Mouse (Mus musculus): ENCODE measurements around the gene Abhd17a. TPM values are rescaled to one million over a fixed set of nuclear protein-coding genes. Genes with fewer than 3 reads are reported as not detected.

Abhd17a gene
- polyA plus RNA-seq, 1 experiment, result 191 TPM

DNA sequence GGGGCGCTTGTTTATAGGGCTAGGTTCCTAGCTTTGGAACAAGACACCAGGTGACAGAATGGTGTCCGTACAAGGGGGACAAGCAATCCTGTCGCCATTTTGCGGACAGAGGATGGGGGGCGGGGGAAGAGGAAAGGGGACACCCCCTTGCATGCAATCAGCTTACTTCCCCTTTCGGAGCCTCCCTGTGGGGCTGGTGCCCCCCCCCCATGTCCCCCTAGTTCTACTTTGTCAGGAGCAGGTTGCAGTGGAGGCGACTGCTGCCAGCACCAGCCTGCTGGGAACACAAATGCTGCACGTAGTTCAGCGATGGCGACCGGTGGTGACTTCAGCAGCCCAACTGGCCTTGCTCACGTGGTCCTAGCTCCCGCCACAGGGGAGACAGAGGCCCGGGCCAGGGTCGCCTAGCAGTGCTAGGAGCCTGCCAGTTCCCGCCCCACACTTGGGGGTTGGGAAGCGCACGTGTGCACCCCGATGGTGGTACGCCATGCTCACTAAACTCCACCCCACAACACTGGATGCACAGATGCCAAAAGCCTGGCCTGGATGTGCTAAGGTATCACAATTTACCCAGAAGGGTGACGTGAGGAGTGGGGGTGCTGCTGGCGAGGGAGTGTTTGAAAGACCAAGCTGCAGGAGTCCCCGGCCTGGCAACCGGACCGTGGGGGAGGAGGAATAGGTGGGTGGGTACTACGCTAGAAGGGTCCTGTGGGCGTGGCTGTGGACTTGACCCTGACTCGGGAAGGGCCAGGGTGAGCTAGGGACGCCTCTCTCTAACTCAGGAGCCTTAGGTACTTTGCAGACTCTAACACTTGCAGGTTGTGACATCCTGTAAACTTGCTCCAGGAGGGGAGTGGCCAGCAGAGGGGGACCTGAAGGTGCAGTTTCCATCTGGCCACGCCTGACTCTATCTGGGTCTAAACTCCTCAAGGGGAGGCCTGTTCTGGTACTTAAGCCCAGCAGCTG is 19.0 kb downstream of the Abhd17a start:
- Histone ChIP-seq H3K4me3 (replicated peaks; ENCODE audit: extremely low read depth, low read depth, low read length) (no peak overlapping the region), H3K4me1 (ENCODE audit: control insufficient read depth, insufficient read depth, low read length) (0 out of 2 replicates have a peak, but pooled peaks cover 2% of the 10 kb centered on the region)
- DNase-seq, result no peak
- WGBS, result 34% methylated on average over 30 of the region's 30 CpGs
- TF ChIP-seq CTCF (IDR thresholded peaks at IDR 0.05; ENCODE audit: insufficient read depth, low read length) (no peak), POLR2A (IDR thresholded peaks at IDR 0.05; ENCODE audit: borderline replicate concordance, extremely low read depth, low read depth, low read length) (no peak)

DNA sequence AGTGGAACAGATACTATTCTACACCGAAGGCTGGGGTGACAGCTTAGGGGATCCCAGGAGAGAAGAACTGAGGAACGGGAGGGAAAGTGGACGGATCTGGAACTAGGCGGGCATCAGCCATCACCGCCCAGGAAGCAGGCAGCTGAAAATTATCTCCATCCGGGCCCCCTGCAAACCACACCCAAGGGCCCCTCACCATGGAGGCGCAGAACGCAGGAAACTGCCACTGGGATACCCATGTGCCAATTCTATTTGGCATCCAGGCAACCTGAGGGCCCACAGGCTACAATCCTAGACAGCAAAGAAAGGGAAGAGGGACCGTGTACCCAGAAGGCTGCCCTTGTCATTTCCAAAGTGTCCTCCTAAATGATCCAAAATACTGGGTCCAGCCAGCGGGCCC is 19.7 kb downstream of the Abhd17a start:
- H3K4me3 ChIP-seq (replicated peaks; ENCODE audit: extremely low read depth, low read depth, low read length), result no peak overlapping the region
- no peak for TF ChIP-seq POLR2A (IDR thresholded peaks at IDR 0.05; ENCODE audit: borderline replicate concordance, extremely low read depth, low read depth, low read length)
- TF ChIP-seq CTCF (IDR thresholded peaks at IDR 0.05; ENCODE audit: insufficient read depth, low read length), result no peak
- 77% methylated on average over 10 of the region's 10 CpGs for WGBS
- DNase-seq, result no peak
- 0 out of 2 replicates have a peak, but pooled peaks cover 2% of the 10 kb centered on the region for H3K4me1 ChIP-seq (ENCODE audit: control insufficient read depth, insufficient read depth, low read length)

DNA sequence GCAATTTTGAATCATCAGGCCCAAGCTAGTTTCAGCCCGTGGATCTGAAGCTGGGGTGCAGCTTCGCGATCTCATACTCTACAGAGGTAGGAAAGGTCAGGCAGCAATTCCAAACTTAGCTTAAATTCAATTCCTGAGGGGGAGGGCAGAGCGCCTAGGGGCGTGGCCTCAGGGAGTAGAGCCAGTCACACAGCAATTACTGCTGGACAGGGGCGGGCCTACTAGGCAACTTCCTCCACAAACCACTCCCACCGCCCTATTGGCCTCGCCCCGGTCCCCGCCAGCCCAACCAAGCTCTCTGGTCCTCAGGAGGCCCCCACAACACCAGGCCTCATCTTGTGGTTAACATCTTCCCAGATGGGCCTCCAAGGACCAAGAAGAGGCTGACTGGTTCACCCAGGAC is 20.5 kb downstream of the Abhd17a start:
- Histone ChIP-seq H3K4me1 (ENCODE audit: control insufficient read depth, insufficient read depth, low read length) (0 out of 2 replicates have a peak, but pooled peaks cover 2% of the 10 kb centered on the region), H3K4me3 (replicated peaks; ENCODE audit: extremely low read depth, low read depth, low read length) (no peak overlapping the region)
- WGBS, result 31% methylated on average over 10 of the region's 10 CpGs
- peak; percentile 56 for DNase-seq
- TF ChIP-seq CTCF (IDR thresholded peaks at IDR 0.05; ENCODE audit: insufficient read depth, low read length) (no peak), POLR2A (IDR thresholded peaks at IDR 0.05; ENCODE audit: borderline replicate concordance, extremely low read depth, low read depth, low read length) (no peak)

DNA sequence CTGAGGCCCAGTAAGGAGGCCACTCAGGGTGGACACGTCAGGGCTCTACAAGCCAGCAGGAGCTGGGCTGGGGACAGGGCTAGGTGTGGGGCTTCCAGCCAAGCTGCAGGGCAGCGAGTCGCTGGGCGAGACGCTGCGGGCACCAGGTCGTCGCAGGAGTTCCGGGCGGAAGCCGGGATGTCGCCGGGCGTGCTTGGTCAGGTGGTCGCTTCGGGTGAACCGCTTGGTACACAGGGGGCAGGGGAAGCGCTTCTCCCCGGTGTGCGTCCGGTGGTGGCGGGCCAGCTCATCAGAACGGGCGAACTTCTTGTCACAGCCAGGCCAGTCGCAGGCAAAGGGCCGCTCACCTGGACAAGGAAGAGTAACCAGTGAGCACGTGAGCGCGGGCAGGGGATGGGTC is 21.3 kb downstream of the Abhd17a start:
- WGBS, result 93% methylated on average over 29 of the region's 29 CpGs
- TF ChIP-seq POLR2A (IDR thresholded peaks at IDR 0.05; ENCODE audit: borderline replicate concordance, extremely low read depth, low read depth, low read length) (no peak), CTCF (IDR thresholded peaks at IDR 0.05; ENCODE audit: insufficient read depth, low read length) (no peak)
- Histone ChIP-seq H3K4me3 (replicated peaks; ENCODE audit: extremely low read depth, low read depth, low read length) (no peak overlapping the region), H3K4me1 (ENCODE audit: control insufficient read depth, insufficient read depth, low read length) (0 out of 2 replicates have a peak, but pooled peaks cover 2% of the 10 kb centered on the region)
- no peak for DNase-seq

DNA sequence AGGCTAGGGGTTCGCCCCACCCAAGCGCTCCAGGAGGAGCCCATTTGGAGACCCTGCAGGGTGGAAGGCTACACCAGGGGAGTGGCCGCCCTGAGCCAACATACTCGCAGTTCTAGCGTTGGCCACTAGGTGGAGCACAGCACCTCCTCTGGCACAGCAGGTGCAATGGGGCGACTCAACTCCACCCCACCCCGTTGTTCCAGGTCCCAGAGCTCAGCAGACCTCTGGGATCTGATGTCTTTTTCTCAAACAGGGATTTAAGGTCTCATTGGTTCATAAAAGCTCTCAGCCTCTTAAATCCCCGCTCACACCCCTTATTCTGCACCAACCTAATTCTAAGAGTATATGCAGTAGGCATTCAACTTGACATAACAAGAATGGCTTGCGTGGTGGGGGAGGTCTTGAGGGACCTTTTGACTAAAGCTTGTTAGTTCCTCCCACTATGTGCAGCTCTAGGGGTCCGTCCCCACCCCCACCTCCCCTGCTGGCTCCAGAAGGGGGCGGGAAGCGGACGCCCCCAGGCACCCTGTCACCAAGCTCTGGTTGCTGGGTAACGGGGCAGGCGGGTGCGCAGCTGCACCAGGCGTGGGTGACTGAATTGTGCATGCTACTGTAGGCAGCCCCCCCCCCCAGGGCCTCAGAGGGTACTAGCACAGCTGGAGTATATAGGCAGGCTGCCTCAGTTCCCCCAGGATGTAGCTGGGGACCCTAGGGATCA is 23.6 kb downstream of the Abhd17a start:
- TF ChIP-seq POLR2A (IDR thresholded peaks at IDR 0.05; ENCODE audit: borderline replicate concordance, extremely low read depth, low read depth, low read length), result no peak
- TF ChIP-seq CTCF (IDR thresholded peaks at IDR 0.05; ENCODE audit: insufficient read depth, low read length), result peak; percentile 93
- 29% methylated on average over 17 of the region's 17 CpGs for WGBS
- DNase-seq, result peak; percentile 91
- Histone ChIP-seq H3K4me3 (replicated peaks; ENCODE audit: extremely low read depth, low read depth, low read length) (no peak overlapping the region), H3K4me1 (ENCODE audit: control insufficient read depth, insufficient read depth, low read length) (0 out of 2 replicates have a peak, but pooled peaks cover 2% of the 10 kb centered on the region)

DNA sequence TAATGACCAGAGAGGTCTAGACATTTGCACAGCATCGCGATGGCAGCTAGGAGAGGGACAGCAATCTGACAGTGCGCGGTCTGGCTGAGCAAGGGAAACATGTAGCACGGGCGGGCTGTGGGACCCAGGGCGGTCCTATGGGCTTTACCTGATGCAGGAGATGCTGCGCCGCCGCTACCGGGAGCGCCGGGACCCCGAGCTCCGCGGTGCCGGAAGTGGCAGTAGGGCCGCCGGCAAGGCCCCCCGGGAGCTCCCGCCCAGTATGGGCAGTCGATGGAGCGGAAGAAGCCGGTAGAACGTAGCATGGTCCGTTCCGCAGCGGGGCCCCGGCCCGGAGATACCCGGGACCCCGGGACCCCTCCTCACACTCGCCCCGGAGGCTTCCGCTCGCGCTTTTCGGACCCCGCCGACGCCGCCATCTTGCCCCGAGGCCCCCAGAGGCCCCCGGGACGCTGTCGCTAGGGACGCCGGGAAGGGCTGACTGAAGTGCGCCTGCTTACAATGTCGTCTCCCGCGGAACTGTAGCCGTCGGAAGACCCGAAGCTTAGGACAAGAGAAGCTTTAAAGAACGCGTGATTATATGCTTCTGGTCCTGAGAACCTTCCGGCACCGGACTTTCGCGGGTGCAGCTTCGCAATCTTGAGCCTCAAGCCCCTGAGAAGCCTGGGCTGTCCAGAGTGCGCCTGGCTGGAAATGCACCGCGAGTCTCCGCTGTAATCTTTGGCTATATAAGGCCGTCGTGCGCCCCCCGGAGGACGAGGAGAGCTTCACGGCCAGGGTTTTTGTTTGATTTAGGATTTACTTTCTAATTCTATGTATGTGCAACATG is 28.8 kb downstream of the Abhd17a start, which contains the start of gene Rexo1:
Gene Rexo1, minus strand, starts transcription at position 445 of the 829 bp plus-strand sequence.
- H3K4me1 ChIP-seq (ENCODE audit: control insufficient read depth, insufficient read depth, low read length), result peaks cover 29% of the 10 kb centered on the region
- WGBS, result under 1% methylated on average over 72 of the region's 72 CpGs
- H3K4me3 ChIP-seq (replicated peaks; ENCODE audit: extremely low read depth, low read depth, low read length), result peak within 1 kb of the TSS; percentile 85
- TF ChIP-seq CTCF (IDR thresholded peaks at IDR 0.05; ENCODE audit: insufficient read depth, low read length) (peak; percentile 68), POLR2A (IDR thresholded peaks at IDR 0.05; ENCODE audit: borderline replicate concordance, extremely low read depth, low read depth, low read length) (peak; percentile 45; the same call in 1 of the 2 replicates)
- DNase-seq, result peak; percentile 92

DNA sequence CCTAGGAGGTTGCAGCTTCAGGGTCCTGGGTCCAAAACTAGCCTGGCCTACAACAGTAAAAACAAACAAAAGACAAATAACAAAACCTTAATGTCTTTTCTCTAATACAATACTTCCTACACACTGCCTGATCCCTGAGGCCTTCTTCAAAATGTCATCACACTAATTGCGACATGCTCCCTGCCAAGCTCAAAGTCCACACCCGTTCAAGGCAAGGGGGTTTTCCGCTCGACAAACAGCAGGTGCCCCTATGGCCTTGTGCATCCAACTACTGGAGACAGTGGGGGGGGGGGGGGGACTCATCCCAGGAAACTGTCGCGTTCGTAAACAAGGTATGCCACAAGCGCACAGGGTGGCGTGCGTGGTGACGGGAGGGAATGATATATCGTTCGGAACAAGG is 29.5 kb downstream of the Abhd17a start:
- no peak for DNase-seq
- TF ChIP-seq POLR2A (IDR thresholded peaks at IDR 0.05; ENCODE audit: borderline replicate concordance, extremely low read depth, low read depth, low read length) (no peak), CTCF (IDR thresholded peaks at IDR 0.05; ENCODE audit: insufficient read depth, low read length) (no peak)
- Histone ChIP-seq H3K4me1 (ENCODE audit: control insufficient read depth, insufficient read depth, low read length) (peaks cover 29% of the 10 kb centered on the region), H3K4me3 (replicated peaks; ENCODE audit: extremely low read depth, low read depth, low read length) (peak overlapping the region; percentile 85)
- under 1% methylated on average over 13 of the region's 13 CpGs for WGBS

DNA sequence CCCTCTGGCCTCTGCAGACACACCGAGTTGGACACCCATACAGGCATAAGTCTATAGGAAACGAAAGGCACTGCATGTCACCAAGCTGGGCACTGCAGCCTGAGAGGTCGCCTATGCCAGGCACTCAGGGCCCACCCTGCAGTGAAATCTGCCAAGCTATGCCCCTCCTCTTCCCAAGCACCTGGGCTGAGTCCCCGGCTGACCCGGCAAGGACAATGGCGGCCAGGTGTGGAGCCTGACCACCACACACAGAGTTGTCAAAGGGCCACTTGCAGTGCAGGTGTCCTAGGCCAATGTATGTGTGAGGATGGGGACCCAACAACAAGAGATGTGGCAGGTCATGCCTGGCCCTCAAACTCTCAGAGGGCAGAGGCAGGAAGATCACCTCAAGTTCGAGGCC is 30.7 kb downstream of the Abhd17a start:
- no peak for TF ChIP-seq POLR2A (IDR thresholded peaks at IDR 0.05; ENCODE audit: borderline replicate concordance, extremely low read depth, low read depth, low read length)
- no peak for TF ChIP-seq CTCF (IDR thresholded peaks at IDR 0.05; ENCODE audit: insufficient read depth, low read length)
- WGBS, result 85% methylated on average over 7 of the region's 7 CpGs
- DNase-seq, result no peak
- H3K4me1 ChIP-seq (ENCODE audit: control insufficient read depth, insufficient read depth, low read length), result peaks cover 29% of the 10 kb centered on the region
- H3K4me3 ChIP-seq (replicated peaks; ENCODE audit: extremely low read depth, low read depth, low read length), result no peak overlapping the region

All from lung, adult 2 months (tissue).